Mouse (Mus musculus) adrenal gland, postnatal 25 days (tissue): ENCODE results near the gene Olfr399. TPM values are rescaled to one million over a fixed set of nuclear protein-coding genes. Genes with fewer than 3 reads are reported as not detected.

Experiments
- DNase-seq: peaks from one replicate; pipeline ENCODE4 v3.0.0; 2021; ENCODE audit warnings: mixed read lengths
- long read RNA-seq: library from polyadenylated mRNA; stranded (forward); transcript quantifications from one replicate; pipeline ENCODE4 v2.0.0, GENCODE M21; 2021
- total RNA-seq: library from RNA; stranded (reverse); gene quantifications from 2 replicates; pipeline ENCODE4 v1.2.3, GENCODE M21; 2021

Olfr399 gene
- not detected in 2 replicates for total RNA-seq
- long read RNA-seq: 0 reads

- DNase-seq: no peak
Observed at GRCm38 (mm10) chr11:74056451-74056850, at the start of gene Olfr399, which contains the start of gene Olfr139. Gene Olfr399, minus strand, starts transcription at chr11:74056615. Gene Olfr139, minus strand, starts transcription at chr11:74056551.

- DNase-seq: no peak
Observed at GRCm38 (mm10) chr11:74105066-74105465, 48.7 kb upstream of the Olfr399 start.

GRCm38 (mm10) chr11:74101507-74101906 lies 45.1 kb upstream of the Olfr399 start:
- DNase-seq: no peak

GRCm38 (mm10) chr11:74100724-74101123 lies 44.3 kb upstream of the Olfr399 start:
- DNase-seq: no peak

- no peak for DNase-seq
Observed at GRCm38 (mm10) chr11:74069655-74070054, 13.2 kb upstream of the Olfr399 start, which contains the start of gene Zfp616. Gene Zfp616, plus strand, starts transcription at chr11:74069955.

GRCm38 (mm10) chr11:74051347-74051746 lies 5.1 kb downstream of the Olfr399 start:
- DNase-seq: no peak

Other genes starting within 250 kb of the Olfr399 start
- not detected in 2 replicates for gene Olfr392, start 239.6 kb downstream of the Olfr399 start, total RNA-seq
- not detected in 2 replicates for gene Olfr393, start 205.2 kb downstream of the Olfr399 start, total RNA-seq
- not detected in 2 replicates for gene Olfr394, start 165.8 kb downstream of the Olfr399 start, total RNA-seq
- gene Olfr395, start 147.3 kb downstream of the Olfr399 start, total RNA-seq: not detected in 2 replicates
- gene Olfr23, start 119.9 kb downstream of the Olfr399 start, total RNA-seq: not detected in 2 replicates
- not detected in 2 replicates for gene Olfr397, start 95.8 kb downstream of the Olfr399 start, total RNA-seq
- not detected in 2 replicates for gene Olfr398, start 66.2 kb downstream of the Olfr399 start, total RNA-seq
- not detected in 2 replicates for gene Olfr139, start 64 bp downstream of the Olfr399 start, total RNA-seq
- gene Zfp616, start 13.3 kb upstream of the Olfr399 start, total RNA-seq: not detected in 2 replicates
- not detected in 2 replicates for gene Olfr401, start 57.1 kb upstream of the Olfr399 start, total RNA-seq
- gene Olfr402, start 96.9 kb upstream of the Olfr399 start, total RNA-seq: not detected in 2 replicates
- gene Olfr403, start 129.6 kb upstream of the Olfr399 start, total RNA-seq: not detected in 2 replicates
- gene Olfr43, start 154.8 kb upstream of the Olfr399 start, total RNA-seq: not detected in 2 replicates
- gene Olfr406, start 203.2 kb upstream of the Olfr399 start, total RNA-seq: not detected in 2 replicates
- not detected in 2 replicates for gene Olfr59, start 227.1 kb upstream of the Olfr399 start, total RNA-seq